Mouse (Mus musculus) kidney, postnatal 36 days (tissue): ENCODE data around the gene Baat.
"Not testable (repeated sequence)": the region's sequence is repeated elsewhere in the genome, so short reads cannot be mapped to it uniquely, and the experiment has no call there.

Source experiments
- DNase-seq, 2 experiments: peaks; one replicate each; pipeline ENCODE4 v3.0.0; 2021 to 2022; ENCODE audit warnings: mixed read lengths in 2 of 2

Gene Baat

DNA sequence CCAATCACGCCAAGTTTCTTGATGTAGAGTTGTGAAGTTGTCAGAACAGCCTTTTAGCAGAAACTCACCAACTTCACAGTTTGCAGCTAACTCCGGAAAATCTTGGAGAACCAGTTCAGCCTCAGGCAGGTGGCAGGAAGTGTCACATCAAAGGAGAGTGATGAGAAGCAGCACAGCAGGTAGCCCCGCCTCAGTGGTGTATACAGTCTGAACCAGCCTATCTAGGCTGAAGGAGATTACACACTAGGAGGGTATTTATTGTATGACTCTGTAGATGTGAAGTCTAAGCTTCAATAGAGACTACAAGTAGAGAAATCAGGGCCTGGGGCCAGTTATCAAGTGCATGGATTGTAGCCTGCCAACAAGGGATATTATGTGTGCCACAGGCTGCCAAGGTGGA lies 25.5 kb downstream of the Baat start:
- no peak for DNase-seq

DNA sequence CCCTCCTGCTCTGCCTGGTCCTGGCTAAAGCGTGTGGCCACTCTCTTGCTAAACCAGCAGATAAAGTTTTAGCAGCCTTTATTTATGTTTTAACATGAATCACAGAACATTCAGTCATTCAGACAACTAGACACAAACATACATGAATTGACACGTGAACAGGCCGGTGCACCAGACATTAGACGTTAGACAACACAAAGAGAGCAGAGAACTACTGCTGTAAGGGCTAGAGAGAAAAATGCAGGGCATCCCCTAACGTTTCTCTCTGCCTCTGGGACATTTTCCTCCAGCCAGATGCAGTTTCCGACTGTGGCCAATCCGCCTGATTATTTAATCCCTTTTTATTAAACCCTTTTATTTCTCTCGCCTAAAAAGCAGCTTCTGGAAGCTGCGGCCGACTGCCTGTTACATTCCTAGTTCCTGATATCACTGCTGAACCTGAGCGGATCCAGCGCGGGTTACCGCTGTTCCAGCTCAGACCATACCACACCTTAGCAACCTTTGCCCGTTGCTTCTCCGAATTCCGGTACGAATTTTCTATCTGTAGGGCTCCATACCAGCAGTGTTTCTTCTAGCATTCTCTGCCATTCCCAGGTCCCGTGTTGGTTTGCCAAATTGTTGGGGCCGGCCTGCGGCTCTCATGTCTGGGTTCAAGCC lies 26.1 kb downstream of the Baat start:
- DNase-seq: peak; percentile 41 to 56

DNA sequence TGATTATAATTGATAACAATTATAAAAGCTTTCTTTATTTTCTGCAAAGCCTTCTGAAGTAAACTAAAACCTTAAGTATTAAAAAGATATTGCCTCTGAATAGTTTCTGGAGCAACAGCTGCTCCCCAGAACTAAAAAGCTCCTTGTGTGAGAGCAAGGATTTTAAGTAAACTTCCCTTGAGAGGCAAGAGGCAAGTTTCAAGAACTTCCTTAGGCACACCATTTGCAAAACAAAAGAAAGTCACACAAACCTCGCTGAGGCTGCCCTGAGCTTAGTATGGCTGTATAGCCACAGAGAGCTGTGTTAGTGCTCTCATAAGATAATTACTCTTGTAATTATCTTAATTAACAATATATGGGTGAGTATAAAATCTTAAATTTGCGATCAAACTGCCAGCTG lies 27.3 kb downstream of the Baat start:
- DNase-seq: not testable (repeated sequence)

DNA sequence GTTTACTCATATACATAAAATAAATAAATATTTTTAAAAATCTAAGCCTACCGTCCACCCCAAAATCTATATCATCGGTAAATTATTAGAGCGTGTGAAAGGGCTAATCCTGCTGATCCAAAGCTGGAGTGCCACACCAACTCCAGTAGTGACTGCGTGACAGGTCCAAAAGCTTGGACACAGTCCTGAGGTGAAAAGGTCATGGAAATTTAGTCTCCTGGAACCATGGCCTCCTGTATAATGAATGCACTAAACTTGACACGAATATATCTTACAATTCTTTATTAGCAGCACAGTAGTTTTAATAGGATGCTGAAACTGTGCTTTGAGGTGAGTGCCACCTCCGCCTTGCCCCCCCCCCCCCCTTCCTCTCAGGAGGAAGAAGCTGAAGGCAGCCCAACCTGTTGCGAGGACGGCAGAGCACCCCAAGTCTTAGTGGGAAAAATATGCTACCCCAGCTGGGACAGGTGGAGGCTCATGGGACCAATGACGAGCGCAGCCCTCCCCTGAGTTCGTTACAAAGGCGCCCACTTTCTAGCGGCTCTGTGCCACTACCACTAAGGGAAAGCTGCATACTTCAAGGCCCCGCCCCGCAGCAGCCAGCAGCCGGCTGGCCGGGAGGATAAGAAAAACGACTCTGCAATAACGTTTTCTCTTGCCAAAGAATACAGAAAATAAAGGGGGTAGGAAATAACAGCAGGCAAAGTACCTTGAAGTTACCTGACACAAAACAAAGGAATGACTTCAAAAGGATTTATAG lies 28.1 kb downstream of the Baat start:
- DNase-seq: peak; percentile 41 to 72

DNA sequence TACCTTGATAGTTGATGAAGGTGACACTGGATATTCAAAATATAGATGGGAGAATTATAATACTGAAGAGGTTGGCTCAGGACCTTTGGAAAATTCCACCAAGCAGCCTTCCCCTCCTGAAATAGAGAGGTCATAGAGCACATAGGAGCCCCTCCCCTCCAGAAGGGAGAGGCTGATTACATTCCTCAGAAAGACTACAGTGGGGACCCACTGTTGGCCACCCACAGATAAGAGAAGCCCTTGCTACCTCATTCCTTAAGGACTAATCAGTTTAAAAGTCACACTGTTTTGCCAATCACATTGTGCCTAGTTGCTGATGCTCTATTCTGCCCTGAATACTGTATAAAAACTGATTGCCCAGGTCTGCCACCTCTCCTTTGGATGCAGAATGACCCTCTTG lies 31.8 kb downstream of the Baat start:
- no peak for DNase-seq

DNA sequence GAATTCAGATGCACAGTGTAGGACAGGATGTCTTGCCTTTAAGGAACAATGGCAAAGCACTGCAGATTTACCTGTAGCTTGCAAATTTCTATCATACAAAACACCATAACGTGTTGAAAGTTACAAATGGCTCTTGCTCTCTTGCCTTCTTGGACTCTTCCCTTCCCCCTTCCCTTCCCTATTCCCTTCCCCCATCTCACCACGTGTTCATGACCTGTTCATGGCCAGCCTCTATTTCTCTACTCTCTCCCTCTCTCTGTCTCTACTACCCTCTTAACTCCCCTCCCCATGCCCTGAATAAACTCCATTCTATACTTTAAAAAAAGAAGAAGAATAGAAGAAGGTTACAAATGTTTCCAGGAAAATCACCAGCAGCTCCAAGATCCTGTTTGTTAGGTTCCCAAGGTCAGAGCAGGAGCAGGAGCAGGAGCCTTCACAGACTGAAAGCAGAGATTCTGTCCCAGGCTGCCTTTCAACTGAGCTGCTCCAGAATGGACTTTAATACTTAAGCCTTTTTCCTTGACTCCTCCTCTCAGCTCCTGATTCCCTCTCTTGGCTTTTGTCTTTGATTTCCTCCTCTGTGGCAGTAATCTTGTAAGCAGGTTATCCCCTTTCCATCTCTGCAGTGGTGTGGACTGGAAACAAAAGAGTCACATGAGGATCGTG lies 32.8 kb downstream of the Baat start, which contains the start of gene Acnat1:
Gene Acnat1 (minus strand): TSS at position 478 of the 666 bp plus-strand sequence.
- peak; percentile 71 to 72 for DNase-seq

DNA sequence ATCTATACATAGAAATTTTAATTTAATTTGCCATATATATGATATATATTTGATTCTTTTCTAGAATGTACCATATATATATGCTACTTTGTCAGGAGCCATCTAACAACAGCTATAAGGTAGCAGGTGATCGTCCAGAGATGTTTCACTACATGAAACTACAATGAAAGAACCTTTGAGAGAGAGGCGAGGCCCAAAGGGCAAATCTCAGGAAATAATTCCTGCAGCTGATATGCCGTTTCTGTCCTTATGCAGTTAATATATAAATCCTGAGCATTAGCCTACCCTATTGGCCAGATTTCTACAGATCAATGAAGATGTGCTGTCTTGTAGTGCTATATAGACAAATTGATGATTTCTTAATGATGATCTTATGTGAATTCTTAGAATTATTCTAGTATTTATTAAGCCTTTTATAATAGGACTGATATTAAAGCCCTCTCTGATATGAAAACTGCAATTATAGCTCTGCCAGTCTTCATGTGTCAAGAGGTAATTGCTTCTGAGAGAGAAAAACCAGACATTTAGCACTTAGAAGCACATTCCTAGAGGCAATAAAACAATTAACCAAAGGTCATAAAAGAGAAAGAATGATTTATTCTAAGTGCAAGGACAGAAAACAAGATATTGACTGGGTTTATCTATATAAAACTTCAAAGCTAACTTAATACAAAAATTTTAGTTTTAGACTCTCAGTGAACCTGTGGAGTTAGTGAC lies 36.8 kb downstream of the Baat start:
- no peak for DNase-seq

DNA sequence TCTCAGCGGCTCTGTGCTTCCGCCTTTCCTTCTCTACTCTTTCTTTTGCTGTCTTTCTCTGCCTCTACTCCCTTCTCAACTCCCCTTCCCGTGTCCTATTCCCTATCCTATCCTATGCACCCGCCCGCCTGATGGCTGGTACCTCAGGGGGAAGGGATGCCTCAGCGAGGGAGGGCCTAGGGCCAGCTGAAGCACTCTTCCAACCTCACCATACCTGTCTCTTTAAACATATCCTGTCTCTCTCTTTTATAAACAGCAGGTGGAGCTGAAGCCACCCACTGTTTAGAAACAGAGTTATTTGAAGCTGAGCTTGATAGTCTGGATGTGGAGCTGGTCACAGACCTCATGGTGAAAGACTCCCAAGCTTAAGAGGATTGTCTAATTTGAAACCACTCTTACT lies 39.0 kb downstream of the Baat start:
- no peak for DNase-seq

DNA sequence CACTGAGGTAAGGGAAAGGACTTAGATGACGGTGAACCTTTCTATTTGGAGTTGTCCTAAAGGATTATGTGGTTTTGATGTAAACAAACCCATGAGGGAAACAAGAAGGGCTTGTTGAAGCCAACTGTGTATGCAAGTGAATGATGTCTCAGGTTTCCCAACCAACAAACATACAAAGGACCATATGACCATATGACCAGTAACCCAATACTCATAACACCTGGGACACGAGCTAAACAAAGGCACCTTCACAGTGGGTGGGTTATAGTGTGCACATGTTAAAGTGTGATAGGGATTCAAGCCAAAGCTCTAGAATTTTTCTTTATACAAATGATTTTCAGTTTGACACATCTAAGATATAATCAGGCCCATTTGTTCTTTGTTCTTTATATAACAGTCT lies 50.2 kb downstream of the Baat start:
- no peak for DNase-seq

DNA sequence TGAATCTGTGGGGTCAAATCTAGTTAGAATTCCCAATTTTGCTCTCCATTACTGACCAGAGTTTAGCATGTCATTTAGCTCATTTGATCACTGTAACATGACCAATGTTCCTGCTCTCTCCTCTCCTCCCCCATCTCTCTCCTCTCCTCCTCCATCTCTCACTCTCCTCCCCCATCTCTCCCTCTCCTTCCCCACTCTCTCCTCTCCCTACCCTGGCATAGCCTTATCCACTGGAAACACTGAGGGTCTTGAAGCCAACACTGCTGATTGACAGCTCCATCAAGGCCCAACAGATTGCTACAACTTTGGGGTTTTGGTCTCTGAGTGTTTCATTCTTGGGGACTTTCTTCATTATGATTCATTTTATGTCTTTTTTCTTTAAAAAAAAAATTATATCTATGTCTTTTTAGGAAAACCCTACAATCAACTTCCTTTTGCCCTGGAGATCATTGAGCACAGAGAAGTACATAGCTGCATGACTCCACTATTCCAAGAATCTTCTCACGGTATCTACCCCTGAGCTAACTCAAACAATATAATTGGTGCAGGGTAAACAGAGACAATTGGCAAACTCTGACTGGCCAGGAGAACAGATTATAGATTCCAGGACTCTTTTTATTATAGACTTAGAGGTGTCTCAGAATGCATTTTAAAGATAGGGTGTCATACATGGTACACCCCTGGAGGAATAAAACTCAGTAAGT lies 54.4 kb downstream of the Baat start:
- DNase-seq: no peak

DNA sequence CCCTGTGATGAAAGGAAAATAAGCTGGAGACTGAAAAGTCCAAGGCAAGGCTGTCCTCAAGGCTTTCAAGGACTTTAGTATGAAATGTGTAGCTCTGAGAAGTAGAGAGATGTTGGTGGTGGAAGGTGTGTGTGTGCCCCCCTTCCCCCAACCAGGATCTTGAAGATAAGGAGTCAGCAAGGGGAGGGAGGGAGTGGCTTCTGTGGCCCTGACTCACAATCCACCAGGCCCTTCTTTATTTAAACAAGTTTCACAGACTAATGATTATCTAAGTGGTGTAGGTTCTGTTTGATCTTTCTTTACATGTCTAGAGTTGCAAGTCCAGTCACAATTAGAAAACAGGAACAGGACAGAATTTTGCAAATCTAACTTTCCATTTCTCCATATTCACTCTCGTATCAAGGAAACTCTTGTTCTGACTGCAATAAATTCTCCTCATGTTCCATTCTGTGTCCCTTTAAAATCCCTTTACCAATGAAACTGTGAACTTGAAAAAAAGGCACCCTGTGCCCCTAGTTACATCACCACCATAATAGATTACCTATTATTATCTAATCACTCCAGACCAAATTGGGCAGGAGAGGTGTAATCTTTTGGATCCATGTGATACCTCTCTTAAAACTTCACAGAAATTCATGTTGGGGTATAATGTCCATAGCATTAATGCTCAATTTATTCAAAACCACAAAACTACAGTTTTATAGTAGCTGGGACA lies 55.1 kb downstream of the Baat start:
- not testable (repeated sequence) for DNase-seq
